In the genomic region with DNA sequence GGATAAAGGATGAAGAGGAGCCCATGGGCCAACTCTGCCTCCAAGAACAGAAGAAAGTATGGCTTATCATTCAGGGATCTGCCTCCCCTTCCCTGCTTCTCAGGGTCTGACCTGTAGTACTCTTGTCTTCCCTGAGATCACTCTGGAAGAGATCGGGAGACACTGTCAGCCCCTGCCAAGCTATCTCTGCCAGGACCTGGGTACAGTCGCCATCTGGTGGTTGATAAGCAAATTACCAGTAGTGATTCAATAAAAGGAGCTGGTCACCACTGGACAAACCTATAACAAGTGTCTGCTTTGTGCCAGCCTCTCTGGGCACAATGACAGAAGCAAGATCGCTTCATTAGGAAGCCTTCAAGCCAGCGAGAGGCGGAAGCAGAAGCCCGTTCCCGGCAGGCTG, we compare ENCODE assay signal across 9 mouse cellular contexts. TPM values are rescaled to one million over a fixed set of nuclear protein-coding genes. Genes with fewer than 3 reads are reported as not detected.
DNase-seq lines count a peak whose midpoint lies in the region; ATAC-seq and TF ChIP-seq lines count a peak whose summit lies in the region.
"Had no signal": no experiment of that assay in that cellular context is flagged by ENCODE, and none has a peak within 500 bp of the region (broad histone marks: within the 10 kb centered on the region; RNA-seq: fewer than 3 reads in every experiment).

No protein-coding gene starts in this region.

- no peak overlapping the region for H3K9ac ChIP-seq in kidney, embryonic 16.5 days (replicated peaks; ENCODE audit: low read length)
- no peak overlapping the region for H3K9ac ChIP-seq in ES-E14 (ENCODE audit: insufficient read depth, low read depth, low read length, poor library complexity, severe bottlenecking)

- no peak overlapping the region for H3K27ac ChIP-seq in kidney, embryonic 16.5 days (ENCODE audit: low read length)
- no peak overlapping the region for H3K27ac ChIP-seq in ES-E14 (ENCODE audit: insufficient read depth, low read depth, low read length, poor library complexity, severe bottlenecking)
- H3K27ac ChIP-seq: macrophage had no signal

- in situ Hi-C loops in ES-E14 (cut with MboI; ENCODE audit: low sequenced_read_pairs in 2 of 2, unreplicated experiment in 2 of 2), result loop anchor here (5.0 to 25.0 kb wide), 3 partner anchors 262 to 470 kb away; no protein-coding TSS in a partner anchor

- 0 out of 2 replicates have a peak, but pooled peaks cover 4% of the 10 kb centered on the region for H3K4me1 ChIP-seq in kidney, embryonic 16.5 days (ENCODE audit: insufficient read depth, low read length)
- H3K4me1 ChIP-seq in ES-E14 (ENCODE audit: control insufficient read depth in 2 of 2, insufficient read depth in 2 of 2, low read length in 2 of 2, poor library complexity in 1 of 2), result peaks cover 3 to 7% of the 10 kb centered on the region in 2 experiments; a peak in 3 of 4 replicates

- no peak overlapping the region for H3K4me3 ChIP-seq in kidney, embryonic 16.5 days (ENCODE audit: low read length)
- no peak overlapping the region for H3K4me3 ChIP-seq in ES-E14 (ENCODE audit: insufficient read depth in 1 of 2, low read depth in 1 of 2, low read length in 2 of 2, poor library complexity in 1 of 2, severe bottlenecking in 1 of 2)

- no peaks in the 10 kb centered on the region for H3K9me3 ChIP-seq in kidney, embryonic 16.5 days (ENCODE audit: low read length)
- H3K9me3 ChIP-seq in ES-E14 (ENCODE audit: control insufficient read depth, insufficient read depth, low read depth, low read length), result no peaks in the 10 kb centered on the region

- H3K36me3 ChIP-seq in kidney, embryonic 16.5 days (ENCODE audit: insufficient read depth, low read length), result no peaks in the 10 kb centered on the region
- H3K36me3 ChIP-seq in ES-E14 (ENCODE audit: control insufficient read depth, insufficient read depth, low read length, poor library complexity, severe bottlenecking), result no peaks in the 10 kb centered on the region

- WGBS in kidney, embryonic 16.5 days, result 36% methylated on average over 7 of the region's 7 CpGs

- ATAC-seq in kidney, embryonic 16.5 days (ENCODE audit: low FRiP score, low TSS enrichment), result 0 out of 2 replicates have a peak, but pooled peaks have one; percentile 23
- ATAC-seq in granulocyte monocyte progenitor cell, adult 5-6 weeks (replicated peaks; ENCODE audit: poor library complexity, severe bottlenecking), result peak; percentile 32; the same call in 1 of the 2 replicates

- H3K27me3 ChIP-seq in kidney, embryonic 16.5 days (ENCODE audit: insufficient read depth, low read length), result no peaks in the 10 kb centered on the region; the same call in 1 of the 2 replicates

- no peak overlapping the region for H3K4me2 ChIP-seq in kidney, embryonic 16.5 days (replicated peaks; ENCODE audit: low read depth, low read length)

- DNase-seq in kidney, adult 8-10 months, result no peak
- DNase-seq in ES-E14 (ENCODE audit: low read depth, low spot score), result no peak
- peak; percentile 24 to 47 for DNase-seq in adrenal gland, postnatal 36 days
- DNase-seq in lung, postnatal 25 days (ENCODE audit: low spot score), result peak; percentile 39
- DNase-seq in yolk sac, embryonic 10.5 days (ENCODE audit: low spot score), result peak; percentile 13
- no peak for DNase-seq in thymus, postnatal 36 days

TF ChIP-seq in ES-E14, 5 proteins besides CTCF, POLR2A, EP300 and RAD21:
- TF ChIP-seq ZNF384 (IDR thresholded peaks at IDR 0.05; ENCODE audit: low read depth, low read length), result no peak
- TF ChIP-seq MAFK (IDR thresholded peaks at IDR 0.05; ENCODE audit: insufficient read depth, low read depth, low read length), result no peak
- TF ChIP-seq HCFC1 (IDR thresholded peaks at IDR 0.05; ENCODE audit: borderline replicate concordance, insufficient read depth, low read length), result no peak
- TF ChIP-seq CHD2 (IDR thresholded peaks at IDR 0.05; ENCODE audit: low read depth, low read length), result no peak
- peak; percentile 78; the same call in 1 of the 2 replicates for TF ChIP-seq ZC3H11A (IDR thresholded peaks at IDR 0.05; ENCODE audit: borderline replicate concordance, low read depth, low read length)

RNA-seq across cellular contexts. Expression of gene Etv3, which starts 20.9 kb away (rescaled TPM):
- polyA plus RNA-seq in kidney, embryonic 16.5 days (2015; fragmentation: Nextera tagmentation; extraction: Ambion mirVana), result 14.4 and 15.6 TPM in 2 replicates
- 8.0 and 8.8 TPM in 2 replicates for total RNA-seq in ES-E14 (2012; rRNA removed)
- total RNA-seq in adrenal gland, postnatal 36 days (2021), result 10 to 100 TPM; 22.0 to 24.7 TPM
- 7.0 and 7.8 TPM in 2 replicates for total RNA-seq in granulocyte monocyte progenitor cell, adult 5-6 weeks (2014; fragmentation: Nextera tagmentation)
- total RNA-seq in granulocyte monocyte progenitor cell, adult 5-6 weeks (2017), result 9.4 and 9.6 TPM in 2 replicates

Comparison
In these comparisons a context has a peak if more than half of its experiments do, and no peak if none do; other contexts are left out.
1. DNase-seq: peak in adrenal gland, postnatal 36 days (2 of 2), lung, postnatal 25 days (single experiment) and yolk sac, embryonic 10.5 days (single experiment); none in kidney, adult 8-10 months (0 of 2), ES-E14 (single experiment) and thymus, postnatal 36 days (0 of 2).